Mouse (Mus musculus): ENCODE measurements at regions not wholly inside any gene's neighbourhood (a gene's known extent, or its start where the extent isn't known, plus 50 kb on each side); places are given as distances from the start of the nearest gene placed in this dataset.
A peak's percentile ranks its signal among the peaks of the same experiment; 100 is the strongest.

GRCm38 (mm10) chr15:19242962-19243361 lies 424.2 kb downstream of the Cdh10 start:
- peak; percentile 2 to 15 for DNase-seq

DNA sequence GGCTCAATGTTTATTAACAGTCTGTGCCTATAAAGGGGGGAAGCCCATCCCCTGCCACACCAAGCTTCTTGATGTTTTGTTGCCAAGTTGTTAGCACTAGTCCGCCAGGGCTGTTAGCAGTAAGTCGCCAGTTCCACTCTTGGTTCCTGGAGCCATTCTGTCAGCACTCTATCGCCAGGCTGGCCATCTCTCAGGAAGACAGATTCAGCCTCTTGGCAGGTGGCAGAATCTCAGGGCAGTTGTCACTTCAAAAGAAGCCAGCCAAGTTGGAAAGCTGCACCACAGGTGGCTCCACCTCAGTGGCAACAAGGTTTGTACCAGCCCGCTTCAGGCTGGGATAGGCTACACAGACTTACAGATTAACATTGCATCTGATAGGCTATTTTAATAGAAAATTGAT lies 428.7 kb downstream of the Cdh10 start:
- DNase-seq: no peak

- no peak for DNase-seq
These were observed 457.4 kb downstream of the Cdh10 start for GRCm38 (mm10) chr15:19275968-19276826.

- no peak for DNase-seq
These were observed 497.6 kb downstream of the Cdh10 start for GRCm38 (mm10) chr15:19316380-19316779.

- no peak for DNase-seq
These were observed 537.6 kb downstream of the Cdh10 start for GRCm38 (mm10) chr15:19356322-19356721.

- no peak for DNase-seq
These were observed 541.9 kb downstream of the Cdh10 start for GRCm38 (mm10) chr15:19360650-19361049.

- DNase-seq: no peak
These were observed 571.2 kb downstream of the Cdh10 start for GRCm38 (mm10) chr15:19389951-19390350.

DNA sequence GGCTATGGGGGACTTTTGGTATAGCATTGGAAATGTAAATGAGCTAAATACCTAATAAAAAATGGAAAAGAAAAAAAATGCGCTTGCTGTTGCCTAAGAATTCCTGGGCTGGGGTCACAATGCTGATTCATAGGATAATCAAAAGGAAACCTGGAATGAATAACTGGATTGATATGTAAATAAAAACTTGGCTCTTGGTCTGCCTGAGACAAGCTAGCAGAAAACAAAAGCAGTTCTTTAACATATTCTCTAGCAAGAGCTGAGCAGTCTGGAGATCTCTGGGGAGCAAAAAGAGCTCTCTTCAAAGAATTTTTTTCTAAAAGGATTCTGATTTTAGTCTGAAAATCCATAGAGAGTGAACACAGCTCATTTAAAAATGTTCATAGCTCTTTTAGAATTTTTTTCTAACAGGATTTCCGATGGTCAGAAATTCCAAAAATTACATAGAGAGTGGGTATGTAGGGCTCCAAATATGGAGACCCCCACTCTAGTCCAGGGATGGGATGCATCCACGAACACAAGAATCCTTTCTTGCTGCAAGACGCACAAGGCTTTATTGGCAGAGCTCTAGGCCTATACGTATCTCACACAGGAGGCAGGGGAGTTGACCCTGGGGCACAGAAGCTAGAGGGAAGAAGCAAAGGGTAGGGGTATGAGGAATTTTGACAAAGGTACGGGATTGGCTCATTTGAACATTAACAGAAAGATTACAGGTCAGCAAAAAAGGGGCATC lies 572.7 kb downstream of the Cdh10 start:
- DNase-seq: no peak

- no peak for DNase-seq
These were observed 576.9 kb downstream of the Cdh10 start for GRCm38 (mm10) chr15:19395681-19396080.
